Mouse (Mus musculus): ENCODE measurements around the gene Ttc17. TPM values are rescaled to one million over a fixed set of nuclear protein-coding genes. Genes with fewer than 3 reads are reported as not detected.

Gene Ttc17
- total RNA-seq, 2 experiments from 2014 or later = 33.7 to 34.2 TPM

- peak; percentile 66 to 77 for DNase-seq (ENCODE audit: low spot score in 2 of 2)
Measured at GRCm38 (mm10) chr2:94263530-94263937, 143.0 kb downstream of the Ttc17 start.

- DNase-seq (ENCODE audit: low spot score in 2 of 2) = no peak
Measured at GRCm38 (mm10) chr2:94262917-94263529, 143.5 kb downstream of the Ttc17 start.

- peak; percentile 51 to 69 for DNase-seq (ENCODE audit: low spot score in 2 of 2)
Measured at GRCm38 (mm10) chr2:94254102-94254501, 152.4 kb downstream of the Ttc17 start.

Small RNA genes within 50 kb of the gene (microRNA-seq; reads per million reads assigned to microRNA genes)
- 4.4 to 5.5 reads per million in 2 experiments for gene Mir670

Other genes with a start within 250 kb of the Ttc17 start
- 10 to 100 TPM; 75.3 to 82.1 TPM for gene Hsd17b12, start 248.7 kb downstream of the Ttc17 start, total RNA-seq (2021)
- gene Api5, start 31.4 kb upstream of the Ttc17 start, total RNA-seq (2021) = 10 to 100 TPM; 65.5 to 66.2 TPM

Measured in left cerebral cortex, adult 18-20 months (tissue).